Mouse (Mus musculus): Measurements from ENCODE around the gene Tmem184b. TPM values are rescaled to one million over a fixed set of nuclear protein-coding genes. Genes with fewer than 3 reads are reported as not detected.

Gene Tmem184b
- polyA plus RNA-seq, 1 experiment from 2014 or later, result 38.8 TPM

GRCm38 (mm10) chr15:79388171-79388570 is 15.2 kb downstream of the Tmem184b start:
- Histone ChIP-seq H3K9me3 (ENCODE audit: control insufficient read depth, low read length) (no peaks in the 10 kb centered on the region), H3K4me1 (replicated peaks; ENCODE audit: control insufficient read depth, insufficient read depth, low read length) (peaks cover 35% of the 10 kb centered on the region), H3K4me3 (ENCODE audit: low read depth, low read length) (no peak overlapping the region), H3K4me2 (no peak overlapping the region), H3K9ac (ENCODE audit: low read depth, low read length) (no peak overlapping the region), H3K36me3 (ENCODE audit: control insufficient read depth, insufficient read depth, low read length) (0 out of 2 replicates have a peak, but pooled peaks cover 3% of the 10 kb centered on the region), H3K27me3 (replicated peaks; ENCODE audit: control insufficient read depth, insufficient read depth, low read length) (no peaks in the 10 kb centered on the region), H3K27ac (ENCODE audit: low read depth, low read length) (no peak overlapping the region)
- ATAC-seq (replicated peaks; ENCODE audit: low FRiP score) (no peak), DNase-seq (ENCODE audit: low spot score) (no peak)
- 69% methylated on average over 6 of the region's 6 CpGs for WGBS

GRCm38 (mm10) chr15:79387611-79388010 is 15.8 kb downstream of the Tmem184b start:
- 59% methylated on average over 7 of the region's 7 CpGs for WGBS
- Histone ChIP-seq H3K4me2 (no peak overlapping the region), H3K9me3 (ENCODE audit: control insufficient read depth, low read length) (no peaks in the 10 kb centered on the region), H3K27me3 (replicated peaks; ENCODE audit: control insufficient read depth, insufficient read depth, low read length) (no peaks in the 10 kb centered on the region), H3K4me1 (replicated peaks; ENCODE audit: control insufficient read depth, insufficient read depth, low read length) (peaks cover 33% of the 10 kb centered on the region), H3K4me3 (ENCODE audit: low read depth, low read length) (no peak overlapping the region), H3K9ac (ENCODE audit: low read depth, low read length) (no peak overlapping the region), H3K27ac (ENCODE audit: low read depth, low read length) (no peak overlapping the region), H3K36me3 (ENCODE audit: control insufficient read depth, insufficient read depth, low read length) (0 out of 2 replicates have a peak, but pooled peaks cover 3% of the 10 kb centered on the region)
- DNase-seq (ENCODE audit: low spot score), result no peak
- ATAC-seq (replicated peaks; ENCODE audit: low FRiP score), result no peak

DNA sequence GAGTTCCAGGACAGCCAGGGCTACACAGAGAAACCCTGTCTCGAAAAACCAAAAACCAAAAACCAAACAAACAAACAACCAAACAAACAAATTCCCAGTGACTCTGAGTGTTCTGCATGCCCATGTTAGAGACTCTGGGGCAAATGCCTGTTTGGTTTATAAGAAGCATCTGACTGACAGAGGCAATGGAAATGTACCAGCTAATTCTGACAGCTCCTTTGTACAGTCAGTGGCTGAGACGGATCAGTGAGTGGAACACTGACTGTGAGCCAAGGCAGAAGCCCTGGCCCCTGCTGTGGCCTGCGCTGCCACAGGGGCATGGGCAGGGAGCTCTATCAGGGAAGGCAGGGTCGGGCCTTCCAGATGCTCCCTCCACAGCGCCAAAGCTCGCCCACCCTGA is 16.3 kb downstream of the Tmem184b start:
- Histone ChIP-seq H3K36me3 (ENCODE audit: control insufficient read depth, insufficient read depth, low read length) (0 out of 2 replicates have a peak, but pooled peaks cover 3% of the 10 kb centered on the region), H3K27me3 (replicated peaks; ENCODE audit: control insufficient read depth, insufficient read depth, low read length) (no peaks in the 10 kb centered on the region), H3K27ac (ENCODE audit: low read depth, low read length) (no peak overlapping the region), H3K9ac (ENCODE audit: low read depth, low read length) (no peak overlapping the region), H3K9me3 (ENCODE audit: control insufficient read depth, low read length) (no peaks in the 10 kb centered on the region), H3K4me3 (ENCODE audit: low read depth, low read length) (no peak overlapping the region), H3K4me1 (replicated peaks; ENCODE audit: control insufficient read depth, insufficient read depth, low read length) (peaks cover 31% of the 10 kb centered on the region), H3K4me2 (no peak overlapping the region)
- 52% methylated on average over 6 of the region's 6 CpGs for WGBS
- DNase-seq (ENCODE audit: low spot score), result no peak
- ATAC-seq (replicated peaks; ENCODE audit: low FRiP score), result no peak

DNA sequence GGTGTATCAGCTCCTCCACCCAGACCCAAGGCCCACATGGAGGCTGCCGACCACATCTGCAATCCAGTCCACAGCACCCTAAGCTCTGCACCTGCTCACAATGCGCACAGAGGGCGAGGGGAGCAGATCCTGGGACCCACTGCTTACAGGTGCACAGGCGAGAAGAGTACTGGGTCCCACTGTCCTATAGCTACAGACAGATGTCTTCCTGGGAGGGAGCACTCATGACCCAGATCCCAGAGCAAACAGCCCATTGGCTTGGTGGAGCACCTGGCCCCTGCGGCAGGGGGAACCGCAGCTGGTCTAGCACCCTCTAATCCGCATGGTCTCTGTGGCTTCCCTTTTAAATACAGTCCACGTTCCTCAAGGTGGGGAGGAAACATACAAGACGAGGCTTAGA is 21.7 kb downstream of the Tmem184b start:
- Histone ChIP-seq H3K27ac (ENCODE audit: low read depth, low read length) (no peak overlapping the region), H3K36me3 (ENCODE audit: control insufficient read depth, insufficient read depth, low read length) (peaks cover 9% of the 10 kb centered on the region), H3K4me3 (ENCODE audit: low read depth, low read length) (no peak overlapping the region), H3K4me1 (replicated peaks; ENCODE audit: control insufficient read depth, insufficient read depth, low read length) (no peaks in the 10 kb centered on the region), H3K9me3 (ENCODE audit: control insufficient read depth, low read length) (no peaks in the 10 kb centered on the region), H3K9ac (ENCODE audit: low read depth, low read length) (no peak overlapping the region), H3K27me3 (replicated peaks; ENCODE audit: control insufficient read depth, insufficient read depth, low read length) (no peaks in the 10 kb centered on the region), H3K4me2 (no peak overlapping the region)
- ATAC-seq (replicated peaks; ENCODE audit: low FRiP score) (no peak), DNase-seq (ENCODE audit: low spot score) (no peak)
- 83% methylated on average over 9 of the region's 9 CpGs for WGBS

GRCm38 (mm10) chr15:79380468-79381444 is 22.6 kb downstream of the Tmem184b start:
- ATAC-seq (replicated peaks; ENCODE audit: low FRiP score) (peak; percentile 54), DNase-seq (ENCODE audit: low spot score) (peak; percentile 74)
- Histone ChIP-seq H3K27me3 (replicated peaks; ENCODE audit: control insufficient read depth, insufficient read depth, low read length) (no peaks in the 10 kb centered on the region), H3K9ac (ENCODE audit: low read depth, low read length) (no peak overlapping the region), H3K4me3 (ENCODE audit: low read depth, low read length) (no peak overlapping the region), H3K9me3 (ENCODE audit: control insufficient read depth, low read length) (no peaks in the 10 kb centered on the region), H3K4me2 (no peak overlapping the region), H3K27ac (ENCODE audit: low read depth, low read length) (no peak overlapping the region), H3K4me1 (replicated peaks; ENCODE audit: control insufficient read depth, insufficient read depth, low read length) (no peaks in the 10 kb centered on the region), H3K36me3 (ENCODE audit: control insufficient read depth, insufficient read depth, low read length) (peaks cover 16% of the 10 kb centered on the region)
- WGBS, result 53% methylated on average over 23 of the region's 23 CpGs

DNA sequence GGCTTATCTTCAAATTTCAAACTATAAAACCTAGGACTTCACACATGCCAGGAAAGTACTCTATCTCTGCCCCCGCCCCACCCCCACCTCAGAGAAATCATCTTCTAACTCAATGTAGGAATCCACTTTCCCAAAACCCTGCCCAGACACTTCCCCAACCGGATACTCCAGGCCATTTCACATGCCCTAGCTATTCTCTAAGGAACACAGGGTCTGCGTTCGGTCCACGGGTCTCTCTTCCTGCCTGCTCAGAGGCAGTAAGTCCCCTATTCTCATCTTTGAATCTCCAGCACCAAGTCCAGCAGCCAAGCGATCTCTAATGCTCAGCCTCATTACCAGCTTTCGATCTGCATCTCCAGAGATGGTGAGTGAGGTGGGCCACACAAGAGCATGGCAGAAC is 23.7 kb downstream of the Tmem184b start:
- Histone ChIP-seq H3K36me3 (ENCODE audit: control insufficient read depth, insufficient read depth, low read length) (peaks cover 16% of the 10 kb centered on the region), H3K9ac (ENCODE audit: low read depth, low read length) (no peak overlapping the region), H3K4me2 (no peak overlapping the region), H3K9me3 (ENCODE audit: control insufficient read depth, low read length) (no peaks in the 10 kb centered on the region), H3K27ac (ENCODE audit: low read depth, low read length) (no peak overlapping the region), H3K4me3 (ENCODE audit: low read depth, low read length) (no peak overlapping the region), H3K4me1 (replicated peaks; ENCODE audit: control insufficient read depth, insufficient read depth, low read length) (no peaks in the 10 kb centered on the region), H3K27me3 (replicated peaks; ENCODE audit: control insufficient read depth, insufficient read depth, low read length) (no peaks in the 10 kb centered on the region)
- ATAC-seq (replicated peaks; ENCODE audit: low FRiP score), result no peak
- no peak for DNase-seq (ENCODE audit: low spot score)
- WGBS, result 86% methylated on average over 7 of the region's 7 CpGs

- ATAC-seq (replicated peaks; ENCODE audit: low FRiP score), result no peak
- Histone ChIP-seq H3K36me3 (ENCODE audit: control insufficient read depth, insufficient read depth, low read length) (peaks cover 13% of the 10 kb centered on the region), H3K27ac (ENCODE audit: low read depth, low read length) (no peak overlapping the region)
Measured at GRCm38 (mm10) chr15:79378608-79379007, 24.8 kb downstream of the Tmem184b start.

GRCm38 (mm10) chr15:79377681-79378080 is 25.7 kb downstream of the Tmem184b start:
- no peak overlapping the region for H3K4me3 ChIP-seq (ENCODE audit: low read depth, low read length)
- H3K27me3 ChIP-seq (replicated peaks; ENCODE audit: control insufficient read depth, insufficient read depth, low read length), result no peaks in the 10 kb centered on the region
- DNase-seq (ENCODE audit: low spot score) (no peak), ATAC-seq (replicated peaks; ENCODE audit: low FRiP score) (no peak)
- no peaks in the 10 kb centered on the region for H3K9me3 ChIP-seq (ENCODE audit: control insufficient read depth, low read length)
- no peaks in the 10 kb centered on the region for H3K4me1 ChIP-seq (replicated peaks; ENCODE audit: control insufficient read depth, insufficient read depth, low read length)
- H3K36me3 ChIP-seq (ENCODE audit: control insufficient read depth, insufficient read depth, low read length), result peaks cover 13% of the 10 kb centered on the region
- WGBS, result 80% methylated on average over 6 of the region's 6 CpGs
- no peak overlapping the region for H3K9ac ChIP-seq (ENCODE audit: low read depth, low read length)
- no peak overlapping the region for H3K4me2 ChIP-seq
- H3K27ac ChIP-seq (ENCODE audit: low read depth, low read length), result no peak overlapping the region

More at GRCm38 (mm10) chr15:79378608-79379007, 24.8 kb downstream of the Tmem184b start:
- no peak overlapping the region for H3K9ac ChIP-seq (ENCODE audit: low read depth, low read length)
- H3K27me3 ChIP-seq (replicated peaks; ENCODE audit: control insufficient read depth, insufficient read depth, low read length), result no peaks in the 10 kb centered on the region
- 92% methylated on average over 10 of the region's 10 CpGs for WGBS
- no peak for DNase-seq (ENCODE audit: low spot score)
- no peak overlapping the region for H3K4me3 ChIP-seq (ENCODE audit: low read depth, low read length)
- H3K4me1 ChIP-seq (replicated peaks; ENCODE audit: control insufficient read depth, insufficient read depth, low read length), result no peaks in the 10 kb centered on the region
- no peaks in the 10 kb centered on the region for H3K9me3 ChIP-seq (ENCODE audit: control insufficient read depth, low read length)
- no peak overlapping the region for H3K4me2 ChIP-seq

DNA sequence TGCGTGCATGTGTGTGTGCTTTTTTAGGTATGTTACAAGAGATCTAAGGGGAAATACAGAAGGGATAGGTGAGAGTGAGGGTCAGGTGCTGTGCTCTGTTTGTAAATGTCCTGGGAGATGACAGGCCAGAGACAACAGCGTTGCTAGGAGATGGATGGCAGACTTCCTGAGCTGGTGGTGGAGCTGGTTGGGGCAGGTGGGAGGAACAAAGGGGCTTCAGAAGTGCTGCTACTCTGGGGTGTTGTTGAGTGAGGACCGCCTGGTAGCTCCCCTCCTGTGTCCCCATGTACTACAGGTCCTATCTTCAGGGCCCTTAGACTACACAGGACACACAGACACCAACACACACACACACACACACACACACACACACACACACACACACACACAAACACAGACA is 28.6 kb downstream of the Tmem184b start:
- Histone ChIP-seq H3K4me3 (ENCODE audit: low read depth, low read length) (no peak overlapping the region), H3K36me3 (ENCODE audit: control insufficient read depth, insufficient read depth, low read length) (peaks cover 14% of the 10 kb centered on the region), H3K4me1 (replicated peaks; ENCODE audit: control insufficient read depth, insufficient read depth, low read length) (peaks cover 1% of the 10 kb centered on the region), H3K4me2 (no peak overlapping the region), H3K27me3 (replicated peaks; ENCODE audit: control insufficient read depth, insufficient read depth, low read length) (no peaks in the 10 kb centered on the region), H3K9me3 (ENCODE audit: control insufficient read depth, low read length) (no peaks in the 10 kb centered on the region), H3K27ac (ENCODE audit: low read depth, low read length) (no peak overlapping the region), H3K9ac (ENCODE audit: low read depth, low read length) (no peak overlapping the region)
- 54% methylated on average over 3 of the region's 3 CpGs for WGBS
- DNase-seq (ENCODE audit: low spot score) (no peak), ATAC-seq (replicated peaks; ENCODE audit: low FRiP score) (no peak)

All from liver, embryonic 11.5 days (tissue).